Mouse (Mus musculus): ENCODE measurements around the gene Pmfbp1. TPM values are rescaled to one million over a fixed set of nuclear protein-coding genes. Genes with fewer than 3 reads are reported as not detected.

Gene Pmfbp1
- total and polyA plus RNA-seq, 3 experiments = 0.11 TPM; not detected in 2

- dilution Hi-C loops (cut with MboI; ENCODE audit: extremely low pct_ligation_motif_present, extremely low pct_unique_long_range_greater_than_20kb, low sequenced_read_pairs) (no loop called here), in situ Hi-C loops (cut with MboI; ENCODE audit: low pct_ligation_motif_present, low pct_unique_long_range_greater_than_20kb, low sequenced_read_pairs) (no loop called here)
- DNase-seq (ENCODE audit: extremely low read depth) = no peak
- no peak overlapping the region for H3K4me3 ChIP-seq (replicated peaks in 1 of 3; ENCODE audit: low read depth in 2 of 3, low read length in 2 of 3, poor library complexity in 1 of 3)
- no peak overlapping the region for H3K27ac ChIP-seq (ENCODE audit: insufficient read depth, low read depth)
- no peak for TF ChIP-seq CTCF (conservative IDR thresholded peaks at IDR 0.05 in 1 of 2, IDR thresholded peaks at IDR 0.05 in 1 of 2; ENCODE audit: low read depth in 2 of 2, low read length in 2 of 2)
- TF ChIP-seq MAX (IDR thresholded peaks at IDR 0.05; ENCODE audit: low read length) = no peak
- H3K4me1 ChIP-seq (ENCODE audit: control insufficient read depth in 1 of 2, insufficient read depth in 2 of 2) = peaks cover 0 to 7% of the 10 kb centered on the region in 2 experiments; a peak in 3 of 4 replicates
- no peaks in the 10 kb centered on the region for H3K9me3 ChIP-seq (replicated peaks; ENCODE audit: low read length)
- H3K36me3 ChIP-seq (replicated peaks in 1 of 2; ENCODE audit: control insufficient read depth in 1 of 2, insufficient read depth in 1 of 2, low read length in 1 of 2) = no peaks in the 10 kb centered on the region
- no peaks in the 10 kb centered on the region for H3K27me3 ChIP-seq (replicated peaks)
- H3K79me2 ChIP-seq (replicated peaks; ENCODE audit: control insufficient read depth, extremely low read depth, insufficient read depth, poor library complexity, severe bottlenecking) = no peaks in the 10 kb centered on the region
- H3K9ac ChIP-seq (ENCODE audit: insufficient read depth, low read depth) = no peak overlapping the region
- no peak overlapping the region for H3K4me2 ChIP-seq (ENCODE audit: insufficient read depth, low read depth, poor library complexity, severe bottlenecking)
Observed at GRCm38 (mm10) chr8:109485530-109485929, 8.3 kb upstream of the Pmfbp1 start.

GRCm38 (mm10) chr8:109492785-109493184 lies 1.0 kb upstream of the Pmfbp1 start:
- dilution Hi-C loops (cut with MboI; ENCODE audit: extremely low pct_ligation_motif_present, extremely low pct_unique_long_range_greater_than_20kb, low sequenced_read_pairs) (no loop called here), in situ Hi-C loops (cut with MboI; ENCODE audit: low pct_ligation_motif_present, low pct_unique_long_range_greater_than_20kb, low sequenced_read_pairs) (no loop called here)
- Histone ChIP-seq H3K4me2 (ENCODE audit: insufficient read depth, low read depth, poor library complexity, severe bottlenecking) (no peak overlapping the region), H3K27ac (ENCODE audit: insufficient read depth, low read depth) (no peak overlapping the region), H3K79me2 (replicated peaks; ENCODE audit: control insufficient read depth, extremely low read depth, insufficient read depth, poor library complexity, severe bottlenecking) (no peaks in the 10 kb centered on the region), H3K9ac (ENCODE audit: insufficient read depth, low read depth) (no peak overlapping the region), H3K4me3 (replicated peaks in 1 of 3; ENCODE audit: low read depth in 2 of 3, low read length in 2 of 3, poor library complexity in 1 of 3) (no peak overlapping the region), H3K4me1 (ENCODE audit: control insufficient read depth in 1 of 2, insufficient read depth in 2 of 2) (peaks cover 0 to 3% of the 10 kb centered on the region in 2 experiments; a peak in 1 of 4 replicates), H3K36me3 (replicated peaks in 1 of 2; ENCODE audit: control insufficient read depth in 1 of 2, insufficient read depth in 1 of 2, low read length in 1 of 2) (no peaks in the 10 kb centered on the region), H3K27me3 (replicated peaks) (no peaks in the 10 kb centered on the region), H3K9me3 (replicated peaks; ENCODE audit: low read length) (no peaks in the 10 kb centered on the region)
- TF ChIP-seq NRF1 (IDR thresholded peaks at IDR 0.05; ENCODE audit: low read depth, low read length) (no peak), MAX (IDR thresholded peaks at IDR 0.05; ENCODE audit: low read length) (no peak), GABPA (IDR thresholded peaks at IDR 0.05; ENCODE audit: insufficient replicate concordance, low read depth, low read length) (no peak), ZC3H11A (IDR thresholded peaks at IDR 0.05; ENCODE audit: low read depth, low read length) (no peak), CTCF (conservative IDR thresholded peaks at IDR 0.05 in 1 of 2, IDR thresholded peaks at IDR 0.05 in 1 of 2; ENCODE audit: low read depth in 2 of 2, low read length in 2 of 2) (no peak), CHD2 (IDR thresholded peaks at IDR 0.05; ENCODE audit: low read length) (no peak), RCOR1 (conservative IDR thresholded peaks at IDR 0.05; ENCODE audit: low read depth, low read length) (no peak), BHLHE40 (IDR thresholded peaks at IDR 0.05; ENCODE audit: low read depth, low read length) (no peak), ZMIZ1 (IDR thresholded peaks at IDR 0.05; ENCODE audit: low read depth, low read length) (no peak), MXI1 (IDR thresholded peaks at IDR 0.05; ENCODE audit: low read depth, low read length) (no peak), CHD1 (IDR thresholded peaks at IDR 0.05; ENCODE audit: low read depth, low read length) (no peak), E2F4 (IDR thresholded peaks at IDR 0.05; ENCODE audit: insufficient replicate concordance, low read depth, low read length) (no peak), JUN (IDR thresholded peaks at IDR 0.05; ENCODE audit: insufficient read depth, low read depth, low read length) (no peak)
- no peak for DNase-seq (ENCODE audit: extremely low read depth)

GRCm38 (mm10) chr8:109494601-109495000 lies 774 bp downstream of the Pmfbp1 start:
- H3K36me3 ChIP-seq (replicated peaks in 1 of 2; ENCODE audit: control insufficient read depth in 1 of 2, insufficient read depth in 1 of 2, low read length in 1 of 2) = no peaks in the 10 kb centered on the region
- H3K27me3 ChIP-seq (replicated peaks) = no peaks in the 10 kb centered on the region
- TF ChIP-seq CHD2 (IDR thresholded peaks at IDR 0.05; ENCODE audit: low read length) = no peak
- TF ChIP-seq JUND (conservative IDR thresholded peaks at IDR 0.05; ENCODE audit: low read depth, low read length) = no peak
- no peak for TF ChIP-seq NELFE (IDR thresholded peaks at IDR 0.05; ENCODE audit: low read depth, low read length)
- TF ChIP-seq USF1 (IDR thresholded peaks at IDR 0.05; ENCODE audit: low read depth, low read length) = no peak
- no peak for TF ChIP-seq KAT2A (IDR thresholded peaks at IDR 0.05; ENCODE audit: insufficient replicate concordance, low read length)
- no peak for TF ChIP-seq CHD1 (IDR thresholded peaks at IDR 0.05; ENCODE audit: low read depth, low read length)
- no peak for TF ChIP-seq MXI1 (IDR thresholded peaks at IDR 0.05; ENCODE audit: low read depth, low read length)
- TF ChIP-seq SMC3 (IDR thresholded peaks at IDR 0.05; ENCODE audit: low read depth, low read length) = no peak
- TF ChIP-seq NRF1 (IDR thresholded peaks at IDR 0.05; ENCODE audit: low read depth, low read length) = no peak
- TF ChIP-seq PAX5 (IDR thresholded peaks at IDR 0.05; ENCODE audit: low read length) = no peak
- TF ChIP-seq MAZ (IDR thresholded peaks at IDR 0.05; ENCODE audit: low read depth, low read length) = no peak
- TF ChIP-seq ZC3H11A (IDR thresholded peaks at IDR 0.05; ENCODE audit: low read depth, low read length) = no peak
- DNase-seq (ENCODE audit: extremely low read depth) = no peak
- in situ Hi-C loops (cut with MboI; ENCODE audit: low pct_ligation_motif_present, low pct_unique_long_range_greater_than_20kb, low sequenced_read_pairs) (no loop called here), dilution Hi-C loops (cut with MboI; ENCODE audit: extremely low pct_ligation_motif_present, extremely low pct_unique_long_range_greater_than_20kb, low sequenced_read_pairs) (no loop called here)
- no peak overlapping the region for H3K4me3 ChIP-seq (replicated peaks in 1 of 3; ENCODE audit: low read depth in 2 of 3, low read length in 2 of 3, poor library complexity in 1 of 3)
- H3K79me2 ChIP-seq (replicated peaks; ENCODE audit: control insufficient read depth, extremely low read depth, insufficient read depth, poor library complexity, severe bottlenecking) = no peaks in the 10 kb centered on the region
- H3K27ac ChIP-seq (ENCODE audit: insufficient read depth, low read depth) = no peak overlapping the region
- no peak overlapping the region for H3K4me2 ChIP-seq (ENCODE audit: insufficient read depth, low read depth, poor library complexity, severe bottlenecking)
- no peak overlapping the region for H3K9ac ChIP-seq (ENCODE audit: insufficient read depth, low read depth)
- H3K4me1 ChIP-seq (ENCODE audit: control insufficient read depth in 1 of 2, insufficient read depth in 2 of 2) = peaks cover 2 to 8% of the 10 kb centered on the region in 2 experiments; a peak in 3 of 4 replicates
- H3K9me3 ChIP-seq (replicated peaks; ENCODE audit: low read length) = no peaks in the 10 kb centered on the region
